Mouse (Mus musculus) ovary, postnatal 14 days (tissue): ENCODE data around the gene 1700030J22Rik.

Experiments used
- DNase-seq: peaks from one replicate; pipeline ENCODE4 v3.0.0; 2022; ENCODE audit warnings: low spot score

The 1700030J22Rik gene

DNA sequence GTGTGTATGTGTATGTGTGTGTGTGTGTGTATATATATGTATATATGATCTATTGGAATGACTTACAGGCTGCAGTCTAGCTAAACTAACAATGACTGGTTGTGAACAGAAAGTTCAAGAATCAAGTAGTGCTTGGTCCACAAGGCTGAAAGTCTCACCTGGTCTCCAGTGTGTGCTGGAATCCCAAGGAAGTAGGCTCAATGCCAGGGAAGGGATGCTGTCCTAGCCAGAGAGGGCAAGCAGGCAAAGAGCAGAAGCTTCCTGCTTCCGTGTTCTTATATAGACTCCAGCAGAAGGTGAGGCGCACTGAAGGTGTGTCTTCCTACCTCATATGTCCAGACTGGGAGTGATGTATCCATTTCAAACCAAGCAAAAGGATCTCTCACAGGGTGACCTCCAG, 27.0 kb downstream of the 1700030J22Rik start:
- no peak for DNase-seq

GRCm38 (mm10) chr8:116951369-116951768, 27.4 kb downstream of the 1700030J22Rik start:
- no peak for DNase-seq

GRCm38 (mm10) chr8:116947589-116947988, 31.2 kb downstream of the 1700030J22Rik start:
- no peak for DNase-seq

GRCm38 (mm10) chr8:116946851-116947250, 31.9 kb downstream of the 1700030J22Rik start:
- no peak for DNase-seq

GRCm38 (mm10) chr8:116946268-116946838, 32.4 kb downstream of the 1700030J22Rik start:
- no peak for DNase-seq

DNA sequence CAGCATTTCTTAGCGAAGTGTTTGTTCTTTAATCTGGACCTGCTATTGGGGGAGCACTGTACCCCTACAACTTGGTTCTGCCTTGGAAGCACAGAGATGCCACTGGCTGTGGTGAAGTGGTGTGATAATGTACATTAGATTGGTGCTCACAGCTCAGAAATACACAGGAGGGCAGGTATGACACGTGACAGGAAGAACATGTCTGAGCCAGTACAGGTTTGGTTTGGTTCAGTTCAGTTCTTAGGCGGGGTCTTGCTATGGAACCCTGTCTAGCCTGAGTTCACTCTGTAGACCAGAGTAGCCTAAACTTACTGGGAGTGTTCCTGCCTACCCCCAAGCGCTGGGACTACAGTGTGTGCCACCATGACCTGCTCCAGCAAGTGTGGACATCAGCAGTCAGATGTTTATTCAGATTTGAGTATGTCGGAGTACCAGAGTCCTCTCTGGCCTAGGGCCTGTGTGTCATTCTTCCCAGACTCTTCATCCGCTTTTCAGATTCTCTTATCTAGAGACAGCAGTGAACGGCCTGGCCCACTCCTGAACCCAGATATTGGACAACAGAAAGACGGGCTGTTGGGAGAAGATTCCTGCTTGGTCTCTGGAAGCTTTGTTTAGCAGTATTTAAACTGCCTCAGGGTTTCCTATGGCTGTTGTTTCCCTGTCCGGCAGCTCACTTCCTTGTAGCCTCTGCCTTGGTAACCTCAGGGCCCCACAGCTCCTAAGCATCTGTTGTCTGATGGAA, 33.4 kb downstream of the 1700030J22Rik start:
- no peak for DNase-seq

GRCm38 (mm10) chr8:116944385-116944696, 34.4 kb downstream of the 1700030J22Rik start:
- DNase-seq: no peak

DNA sequence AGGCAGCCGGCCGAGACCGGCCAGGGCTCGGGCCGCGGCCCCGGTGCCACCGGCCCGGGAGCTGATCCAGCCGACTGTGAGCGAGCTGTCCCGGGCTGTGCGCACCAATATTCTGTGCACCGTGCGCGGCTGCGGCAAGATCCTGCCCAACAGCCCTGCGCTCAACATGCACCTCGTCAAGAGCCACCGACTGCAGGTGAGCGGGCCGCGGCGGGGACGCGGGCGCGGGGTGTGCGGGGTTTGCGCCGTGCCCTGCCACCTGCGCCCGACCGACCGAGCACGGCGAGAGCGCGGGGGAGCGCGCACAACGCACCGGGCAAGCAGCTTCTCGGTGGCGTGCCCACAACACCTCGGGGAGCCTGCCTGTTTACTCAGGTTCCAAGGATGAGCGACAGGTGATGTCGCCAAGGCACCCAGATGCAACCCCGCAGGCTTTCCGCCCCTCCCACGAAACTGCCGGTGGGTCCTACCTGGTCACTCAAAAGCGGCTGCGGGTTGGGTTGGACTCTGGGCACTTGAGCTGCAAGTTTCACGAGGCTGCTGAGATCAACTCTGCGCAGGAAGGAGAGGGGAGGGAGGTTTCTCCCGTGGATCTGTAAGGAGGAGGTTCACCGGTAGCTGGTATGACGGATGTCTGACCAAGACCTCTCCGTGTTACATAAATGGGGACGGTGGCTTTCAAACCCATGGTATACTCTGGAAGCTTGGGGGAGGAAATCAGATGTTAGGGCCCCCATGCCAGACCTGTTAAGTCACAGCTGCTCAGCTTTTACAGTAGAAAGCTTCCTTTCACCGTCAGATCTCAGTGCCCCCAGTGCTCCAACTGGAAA, 35.0 kb downstream of the 1700030J22Rik start:
- DNase-seq: no peak

GRCm38 (mm10) chr8:116943161-116943554, 35.6 kb downstream of the 1700030J22Rik start, which contains the start of gene Atmin:
Gene Atmin (plus strand): TSS chr8:116943393.
- peak; percentile 80 for DNase-seq

- no peak for DNase-seq
These were observed 36.3 kb downstream of the 1700030J22Rik start for GRCm38 (mm10) chr8:116942284-116943058.

DNA sequence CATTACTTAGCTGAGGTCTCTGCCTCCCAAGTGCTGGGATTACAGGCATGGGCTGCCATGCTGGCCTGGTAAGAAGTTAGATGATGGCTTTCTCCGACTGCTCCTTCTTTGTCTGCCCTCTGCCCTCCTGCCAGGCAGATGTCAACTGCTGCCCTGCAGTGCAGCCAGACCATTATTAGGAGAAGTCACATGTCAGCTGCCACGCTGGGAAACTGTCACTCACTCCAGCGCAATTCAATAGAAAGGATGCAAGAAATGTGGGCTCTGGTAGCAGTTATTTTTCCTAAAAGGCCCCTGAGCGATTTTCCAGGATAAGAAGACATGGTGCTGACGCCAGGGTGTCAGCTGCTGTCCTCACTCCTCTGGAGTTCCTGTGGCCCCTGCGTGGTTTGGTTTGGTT, 43.3 kb downstream of the 1700030J22Rik start:
- no peak for DNase-seq

DNA sequence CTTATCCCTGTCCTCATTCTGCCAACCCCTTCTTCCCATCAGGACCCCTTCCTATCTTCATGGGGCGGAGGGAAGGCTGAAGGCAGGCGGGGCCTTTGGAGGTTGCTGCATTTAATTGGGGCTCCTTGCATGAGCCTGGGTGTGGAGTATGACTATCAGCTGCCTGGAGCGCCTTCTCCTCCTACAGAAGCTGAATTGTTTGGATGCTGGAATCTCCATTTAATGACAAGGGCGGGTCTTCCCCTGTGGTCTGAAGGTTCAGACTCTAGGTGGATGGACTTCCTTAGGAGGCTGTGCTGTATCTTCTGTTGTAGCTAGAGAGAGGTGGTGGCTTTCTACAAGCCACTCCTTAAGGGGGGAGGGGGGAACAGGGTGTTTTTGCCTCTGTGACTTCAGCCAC, 43.8 kb downstream of the 1700030J22Rik start:
- DNase-seq: no peak

DNA sequence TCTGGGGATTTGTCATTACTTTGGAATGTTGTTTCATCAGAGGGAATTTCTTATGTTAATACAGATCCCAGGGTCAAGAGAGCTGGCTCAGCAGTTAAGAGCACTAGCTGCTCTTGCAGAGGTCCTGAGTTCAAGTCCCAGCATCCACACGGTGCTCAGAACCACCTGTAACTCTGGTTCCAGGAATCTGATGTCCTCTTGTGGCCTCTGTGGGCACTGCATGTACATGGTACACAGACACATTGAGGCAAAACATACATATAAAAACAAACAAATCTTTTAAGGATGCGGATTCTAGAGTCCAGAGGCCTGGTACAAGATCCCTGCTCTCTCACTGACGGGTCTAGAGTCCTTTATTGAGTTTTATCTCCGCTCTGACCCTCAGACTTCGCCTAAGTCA, 50.2 kb downstream of the 1700030J22Rik start:
- no peak for DNase-seq

GRCm38 (mm10) chr8:116927880-116928279, 50.9 kb downstream of the 1700030J22Rik start:
- no peak for DNase-seq

GRCm38 (mm10) chr8:116923526-116923925, 55.2 kb downstream of the 1700030J22Rik start:
- DNase-seq: no peak

DNA sequence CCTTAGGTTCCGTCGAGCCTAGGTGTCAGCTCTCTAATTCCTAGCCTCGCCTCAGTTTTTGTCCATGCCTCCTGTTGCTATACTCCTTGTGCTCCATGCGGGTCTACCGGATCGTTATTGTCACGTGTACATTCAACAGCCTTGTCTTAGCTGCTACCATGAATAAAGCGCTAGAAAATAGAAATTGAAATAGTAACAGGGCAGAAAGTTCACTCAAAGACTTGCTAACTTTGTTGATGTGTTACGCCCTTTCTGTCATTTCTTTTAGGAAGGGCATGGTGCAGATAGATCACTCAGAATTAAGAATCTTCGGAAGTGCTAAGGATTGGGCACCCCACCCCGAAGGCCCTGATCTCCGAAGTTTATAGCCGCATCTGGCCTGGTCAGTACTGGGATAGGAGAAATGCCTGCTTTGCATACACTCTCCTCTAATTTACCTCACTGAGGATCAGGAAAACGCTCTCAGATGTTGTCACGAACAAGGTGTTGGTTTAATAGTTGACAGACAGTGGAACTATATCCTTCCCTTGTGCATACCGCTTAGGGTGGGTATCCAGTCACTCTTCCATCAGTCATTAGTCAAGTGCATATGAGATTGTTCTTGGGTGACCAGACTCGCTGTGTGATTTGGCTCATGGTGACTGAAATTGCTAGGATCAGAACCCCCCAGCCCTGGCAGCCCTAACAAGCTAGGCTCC, 56.5 kb downstream of the 1700030J22Rik start:
- DNase-seq: no peak

GRCm38 (mm10) chr8:116921337-116922059, 57.3 kb downstream of the 1700030J22Rik start, which contains the start of the genes Cmc2 and Cenpn:
Gene Cmc2 (minus strand): TSS chr8:116921455.
Gene Cenpn (plus strand): TSS chr8:116921730.
- DNase-seq: peak; percentile 86

- DNase-seq: no peak
These were observed 57.8 kb downstream of the 1700030J22Rik start for GRCm38 (mm10) chr8:116921005-116921336.
